Mouse (Mus musculus) embryonic facial prominence, embryonic 12.5 days (tissue): ENCODE data around the gene Robo1. TPM values are rescaled to one million over a fixed set of nuclear protein-coding genes. Genes with fewer than 3 reads are reported as not detected.

Source experiments
- ATAC-seq: fragments of 200-750 bp; cut with Nextera tagmentation; 2 replicates; pipeline ENCODE4 v1.8.0; 2017; ENCODE audit not compliant: insufficient number of reproducible peaks, insufficient read depth, low FRiP score, low TSS enrichment
- H3K27ac ChIP-seq: fragments of 300-500 bp; sonication (generic); 2 replicates; pipeline ENCODE4 v1.5.1; 2016; ENCODE audit warnings: mild to moderate bottlenecking
- H3K27me3 ChIP-seq: fragments of 300-500 bp; sonication (generic); 2 replicates; pipeline ENCODE4 v1.6.1; 2016; ENCODE audit warnings: mild to moderate bottlenecking, moderate library complexity
- H3K36me3 ChIP-seq: fragments of 300-500 bp; sonication (generic); 2 replicates; pipeline ENCODE4 v1.6.1; 2016; ENCODE audit warnings: mild to moderate bottlenecking
- H3K4me1 ChIP-seq: fragments of 300-500 bp; sonication (generic); 2 replicates; pipeline ENCODE4 v1.6.1; 2016
- H3K4me2 ChIP-seq: fragments of 300-500 bp; sonication (generic); replicated peaks from 2 replicates; pipeline ENCODE4 v1.6.1; 2016; ENCODE audit warnings: mild to moderate bottlenecking, moderate library complexity
- H3K4me3 ChIP-seq: fragments of 300-500 bp; sonication (generic); 2 replicates; pipeline ENCODE4 v1.5.1; 2016; ENCODE audit warnings: mild to moderate bottlenecking
- H3K9ac ChIP-seq: fragments of 300-500 bp; sonication (generic); 2 replicates; pipeline ENCODE4 v1.6.1; 2016; ENCODE audit warnings: mild to moderate bottlenecking, moderate library complexity
- H3K9me3 ChIP-seq: fragments of 300-500 bp; sonication (generic); 2 replicates; pipeline ENCODE4 v1.6.1; 2016; ENCODE audit warnings: mild to moderate bottlenecking, moderate library complexity
- WGBS: fragments of 180-500 bp; shearing (Covaris S2); methylation state at CpG from one replicate; pipeline ENCODE4 v1.1.7; 2016; 5-methylcytosine and 5-hydroxymethylcytosine counted together
- polyA plus RNA-seq: library from polyadenylated mRNA; unstranded; fragments of >200 nt; fragmentation: Nextera tagmentation; extraction: Ambion mirVana; gene quantifications from 2 replicates; pipeline ENCODE4 v1.2.1, GENCODE M21; 2016

Gene Robo1
- polyA plus RNA-seq, 1 experiment from 2014 or later = 77.9 TPM

- 85% methylated on average over 3 of the region's 3 CpGs for WGBS
These were observed 754.4 kb downstream of the Robo1 start for GRCm38 (mm10) chr16:73062461-73062860.

DNA sequence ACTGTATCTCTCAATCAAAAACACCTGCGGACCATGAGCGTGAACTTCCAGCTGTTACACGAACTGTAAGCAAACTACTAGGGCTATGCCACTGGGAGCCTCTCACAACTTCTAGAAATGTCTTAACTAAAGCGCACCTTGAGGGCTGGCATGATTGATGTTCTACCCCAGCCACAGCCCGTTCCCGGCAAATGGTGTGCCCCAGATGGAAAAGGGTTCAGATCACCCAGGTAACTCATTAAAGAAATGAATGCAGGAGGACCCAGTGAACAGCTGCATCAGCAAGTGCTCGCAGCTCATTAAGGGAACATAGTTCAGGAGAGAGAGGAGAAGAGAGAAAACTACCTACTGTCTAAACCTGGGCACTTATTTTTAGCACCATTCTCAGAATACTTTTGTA, 759.7 kb downstream of the Robo1 start:
- Histone ChIP-seq H3K27ac (no peak overlapping the region), H3K4me2 (no peak overlapping the region), H3K36me3 (no peaks in the 10 kb centered on the region), H3K9ac (no peak overlapping the region), H3K9me3 (no peaks in the 10 kb centered on the region), H3K27me3 (no peaks in the 10 kb centered on the region), H3K4me3 (no peak overlapping the region), H3K4me1 (no peaks in the 10 kb centered on the region)
- ATAC-seq = no peak
- WGBS = 64% methylated on average over 7 of the region's 7 CpGs

More at GRCm38 (mm10) chr16:73062461-73062860, 754.4 kb downstream of the Robo1 start:
- H3K4me1 ChIP-seq = no peaks in the 10 kb centered on the region
- H3K27ac ChIP-seq = no peak overlapping the region
- H3K4me3 ChIP-seq = no peak overlapping the region
- no peak overlapping the region for H3K4me2 ChIP-seq
- no peaks in the 10 kb centered on the region for H3K27me3 ChIP-seq
- H3K9me3 ChIP-seq = no peaks in the 10 kb centered on the region
- H3K9ac ChIP-seq = no peak overlapping the region
- no peaks in the 10 kb centered on the region for H3K36me3 ChIP-seq
- no peak for ATAC-seq

DNA sequence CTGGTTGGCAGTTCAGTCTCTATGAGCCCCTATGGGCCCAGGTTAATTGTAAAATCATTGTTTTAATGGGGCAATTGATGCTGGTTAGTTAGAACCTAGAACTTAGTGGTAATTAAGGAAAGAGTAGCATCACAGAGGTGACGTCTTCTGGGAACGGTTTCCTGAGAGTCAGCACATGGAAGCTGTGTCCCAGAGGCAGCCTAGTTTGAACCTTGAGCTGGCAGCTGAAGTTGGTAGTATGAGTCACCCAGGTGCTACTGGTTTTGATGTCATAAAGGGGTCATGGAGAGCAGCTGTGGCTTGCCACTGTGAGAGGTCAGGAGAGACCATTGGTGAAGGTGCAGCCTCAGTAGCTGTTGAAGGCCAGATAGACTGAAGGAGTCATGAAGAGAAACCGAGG, 763.9 kb downstream of the Robo1 start:
- H3K36me3 ChIP-seq = no peaks in the 10 kb centered on the region
- H3K9ac ChIP-seq = no peak overlapping the region
- H3K4me1 ChIP-seq = no peaks in the 10 kb centered on the region
- H3K9me3 ChIP-seq = no peaks in the 10 kb centered on the region
- ATAC-seq = no peak
- no peak overlapping the region for H3K4me3 ChIP-seq
- WGBS = 90% methylated on average over 3 of the region's 3 CpGs
- H3K4me2 ChIP-seq = no peak overlapping the region
- no peak overlapping the region for H3K27ac ChIP-seq
- no peaks in the 10 kb centered on the region for H3K27me3 ChIP-seq

DNA sequence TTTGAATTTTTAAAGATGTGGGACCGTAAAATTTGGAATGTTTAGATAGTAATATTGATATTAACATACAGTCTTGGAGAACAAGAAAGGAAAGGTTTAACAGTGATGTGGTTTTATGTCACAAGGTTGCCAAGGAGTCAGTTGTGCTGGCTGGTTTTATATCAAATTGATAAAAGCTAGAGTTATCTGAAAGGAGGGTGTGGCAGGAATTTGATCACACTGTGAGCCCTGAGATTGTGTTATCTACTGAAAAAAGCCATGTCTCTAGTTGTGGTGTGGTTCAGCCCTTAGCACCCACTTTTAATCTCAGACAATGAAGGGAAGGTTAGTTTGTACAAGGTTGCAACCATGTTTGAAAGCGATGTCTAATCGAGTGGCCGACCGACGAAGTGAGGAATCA, 764.8 kb downstream of the Robo1 start:
- 96% methylated on average over 6 of the region's 6 CpGs for WGBS
- H3K36me3 ChIP-seq = no peaks in the 10 kb centered on the region
- ATAC-seq = no peak
- H3K4me2 ChIP-seq = no peak overlapping the region
- no peaks in the 10 kb centered on the region for H3K4me1 ChIP-seq
- H3K4me3 ChIP-seq = no peak overlapping the region
- no peak overlapping the region for H3K27ac ChIP-seq
- H3K27me3 ChIP-seq = no peaks in the 10 kb centered on the region
- no peaks in the 10 kb centered on the region for H3K9me3 ChIP-seq
- H3K9ac ChIP-seq = no peak overlapping the region

- Histone ChIP-seq H3K36me3 (no peaks in the 10 kb centered on the region), H3K4me2 (no peak overlapping the region), H3K4me3 (no peak overlapping the region), H3K4me1 (no peaks in the 10 kb centered on the region), H3K27me3 (no peaks in the 10 kb centered on the region), H3K9me3 (no peaks in the 10 kb centered on the region), H3K27ac (no peak overlapping the region), H3K9ac (no peak overlapping the region)
- 69% methylated on average over 4 of the region's 4 CpGs for WGBS
- no peak for ATAC-seq
These were observed 774.3 kb downstream of the Robo1 start for GRCm38 (mm10) chr16:73082420-73082819.

GRCm38 (mm10) chr16:73083077-73083476, 775.0 kb downstream of the Robo1 start:
- Histone ChIP-seq H3K4me2 (no peak overlapping the region), H3K4me1 (no peaks in the 10 kb centered on the region), H3K36me3 (no peaks in the 10 kb centered on the region), H3K4me3 (no peak overlapping the region), H3K9me3 (no peaks in the 10 kb centered on the region), H3K9ac (no peak overlapping the region), H3K27ac (no peak overlapping the region), H3K27me3 (no peaks in the 10 kb centered on the region)
- no peak for ATAC-seq
- WGBS = 85% methylated on average over 2 of the region's 2 CpGs
